Mouse (Mus musculus) granulocyte monocyte progenitor cell, adult 5-6 weeks (primary cell): Measurements from ENCODE around the gene Phf11a. TPM values are rescaled to one million over a fixed set of nuclear protein-coding genes. Genes with fewer than 3 reads are reported as not detected.
A peak's percentile ranks its signal among the peaks of the same experiment; 100 is the strongest.
"Not testable (repeated sequence)": the region's sequence is repeated elsewhere in the genome, so short reads cannot be mapped to it uniquely, and the experiment has no call there.

Experiments used
- ATAC-seq: replicated peaks from 2 replicates; pipeline ENCODE4 v1.8.0; 2016; ENCODE audit warnings: mild to moderate bottlenecking, moderate TSS enrichment, inconsistent platforms; ENCODE audit not compliant: poor library complexity, severe bottlenecking
- total RNA-seq, 2 experiments: library from RNA; stranded (forward) in 1 of 2; stranded (reverse) in 1 of 2; fragments of 200-712, 200-1000 nt in 1 of 2; fragments of >200 nt in 1 of 2; fragmentation: Nextera tagmentation in 1 of 2; gene quantifications; 2 replicates each; pipeline ENCODE4 v1.2.3; 2014 to 2017

The Phf11a gene
- total RNA-seq (2014; fragmentation: Nextera tagmentation) (not detected in 2 replicates), total RNA-seq (2017) (not detected in 2 replicates)

DNA sequence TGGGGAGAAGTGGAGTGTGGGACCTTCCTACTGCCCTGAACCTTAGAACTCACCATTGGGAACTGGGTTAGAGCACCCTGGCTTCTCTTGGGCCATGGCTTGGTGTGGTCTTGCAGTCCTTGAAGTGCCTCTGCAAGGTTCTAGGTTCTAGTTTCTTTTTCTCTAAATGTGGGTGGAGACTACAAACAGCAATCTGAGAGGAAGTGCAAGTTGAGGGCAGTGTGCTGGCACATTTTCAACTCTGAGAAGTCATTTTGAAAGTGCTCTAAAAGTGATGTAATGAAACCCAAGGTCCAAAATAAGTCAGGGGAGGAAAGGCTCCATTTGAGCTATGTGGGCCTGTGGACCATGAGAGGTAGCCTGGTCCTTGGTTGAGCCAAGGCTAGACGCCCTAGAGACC lies at the start of gene Phf11a:
Phf11a (minus strand) TSS at position 132 of the 400 bp plus-strand sequence.
- ATAC-seq, result peak; percentile 91

DNA sequence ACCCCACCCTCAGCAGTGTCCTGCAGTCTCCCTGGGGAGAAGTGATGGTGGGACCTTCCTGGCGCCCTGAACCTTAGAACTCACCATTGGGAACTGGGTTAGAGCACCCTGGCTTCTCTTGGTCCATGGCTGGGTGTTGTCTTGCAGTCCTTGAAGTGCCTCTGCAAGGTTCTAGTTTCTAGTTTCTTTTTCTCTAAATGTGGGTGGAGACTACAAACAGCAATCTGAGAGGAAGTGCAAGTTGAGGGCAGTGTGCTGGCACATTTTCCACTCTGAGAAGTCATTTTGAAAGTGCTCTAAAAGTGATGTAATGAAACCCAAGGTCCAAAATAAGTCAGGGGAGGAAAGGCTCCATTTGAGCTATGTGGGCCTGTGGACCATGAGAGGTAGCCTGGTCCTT lies 43.9 kb upstream of the Phf11a start, which contains the start of gene Phf11b:
Phf11b (minus strand) TSS at position 163 of the 400 bp plus-strand sequence.
- ATAC-seq, result peak; percentile 93

DNA sequence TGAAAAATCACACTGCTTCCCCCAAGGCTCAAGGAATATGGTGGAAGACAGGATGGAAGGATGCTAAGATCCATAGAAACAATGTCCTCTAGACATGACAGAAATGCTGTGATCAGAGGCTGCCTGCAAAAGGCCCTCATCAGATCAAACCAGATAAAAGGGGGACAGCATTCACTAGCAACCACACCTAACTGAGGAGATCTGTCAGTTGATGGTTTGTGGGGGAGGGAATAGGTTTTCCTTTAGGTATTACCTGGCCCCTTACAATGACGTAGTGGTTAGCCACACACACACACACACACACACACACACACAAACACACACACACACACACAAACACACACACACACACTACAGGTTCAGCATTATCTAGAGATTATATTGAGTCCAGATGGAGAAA lies 42.2 kb upstream of the Phf11a start:
- no peak for ATAC-seq

DNA sequence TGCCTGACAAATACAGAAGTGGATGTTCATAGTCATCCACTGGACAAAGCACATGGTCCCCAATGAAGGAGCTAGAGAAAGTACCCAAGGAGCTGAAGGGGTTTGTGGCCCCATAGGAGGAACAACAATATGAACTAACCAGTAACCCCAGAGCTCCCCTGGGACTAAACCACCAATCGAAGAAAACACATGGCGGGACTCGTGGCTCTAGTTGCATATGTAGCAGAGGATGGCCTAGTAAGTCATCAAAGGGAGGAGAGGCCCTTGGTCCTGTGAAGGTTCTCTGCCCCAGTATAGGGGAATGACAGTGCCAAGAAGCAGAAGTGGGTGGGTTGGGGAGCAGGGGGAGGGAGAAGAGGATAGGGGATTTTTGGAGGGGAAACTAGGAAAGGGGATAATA lies 38.7 kb upstream of the Phf11a start:
- not testable (repeated sequence) for ATAC-seq

DNA sequence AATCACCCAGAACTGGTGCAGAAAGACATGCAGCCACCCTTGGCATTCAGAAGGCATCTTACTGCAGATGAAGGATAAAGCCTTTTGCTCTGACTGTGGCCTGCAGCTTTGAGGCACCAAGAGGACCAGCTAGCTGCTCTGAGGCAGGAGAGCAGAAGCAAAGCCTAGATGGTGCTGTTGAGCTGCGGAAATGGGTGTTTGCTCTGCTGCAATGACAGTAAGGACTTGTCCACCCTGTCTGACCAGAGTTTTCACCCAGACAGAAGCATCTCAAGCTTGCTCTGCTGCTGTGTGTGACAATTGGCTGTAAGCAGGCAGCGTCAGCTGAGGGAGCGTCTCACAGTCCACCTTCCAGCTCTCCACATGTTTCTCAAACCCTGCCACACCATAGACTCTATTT lies 33.2 kb upstream of the Phf11a start:
- ATAC-seq, result peak; percentile 40; the same call in 1 of the 2 replicates

GRCm38 (mm10) chr14:59319970-59320369 lies 22.6 kb upstream of the Phf11a start:
- ATAC-seq, result not testable (repeated sequence)

DNA sequence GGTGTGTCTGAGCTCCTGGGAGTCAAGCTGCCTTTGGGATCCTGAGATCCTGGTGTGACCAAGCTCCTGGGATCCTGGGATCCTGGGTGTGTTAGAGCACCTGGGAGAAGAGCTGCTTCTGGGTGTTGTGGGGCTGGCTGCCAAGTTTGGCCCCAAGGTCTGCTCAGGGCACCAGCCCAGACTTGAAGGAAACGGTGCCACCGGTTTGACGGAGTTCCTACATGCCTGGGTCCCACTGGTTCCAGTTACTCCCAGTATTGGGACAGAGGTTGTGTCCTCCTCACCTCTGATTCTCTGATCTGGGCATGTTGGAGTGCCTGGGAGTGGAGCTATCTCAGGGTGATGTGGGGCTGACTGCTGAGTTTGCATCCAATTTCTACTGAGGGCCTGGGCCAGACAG lies 21.7 kb upstream of the Phf11a start:
- not testable (repeated sequence) for ATAC-seq

GRCm38 (mm10) chr14:59291769-59292168 lies 5.6 kb downstream of the Phf11a start:
- not testable (repeated sequence) for ATAC-seq

DNA sequence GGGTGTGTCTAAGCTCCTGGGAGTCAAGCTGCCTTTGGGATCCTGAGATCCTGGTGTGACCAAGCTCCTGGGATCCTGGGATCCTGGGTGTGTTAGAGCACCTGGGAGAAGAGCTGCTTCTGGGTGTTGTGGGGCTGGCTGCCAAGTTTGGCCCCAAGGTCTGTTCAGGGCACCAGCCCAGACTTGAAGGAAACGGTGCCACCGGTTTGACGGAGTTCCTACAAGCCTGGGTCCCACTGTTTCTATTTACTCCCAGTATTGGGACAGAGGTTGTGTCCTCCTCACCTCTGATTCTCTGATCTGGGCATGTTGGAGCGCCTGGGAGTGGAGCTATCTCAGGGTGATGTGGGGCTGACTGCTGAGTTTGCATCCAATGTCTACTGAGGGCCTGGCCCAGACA lies 22.4 kb downstream of the Phf11a start:
- not testable (repeated sequence) for ATAC-seq

DNA sequence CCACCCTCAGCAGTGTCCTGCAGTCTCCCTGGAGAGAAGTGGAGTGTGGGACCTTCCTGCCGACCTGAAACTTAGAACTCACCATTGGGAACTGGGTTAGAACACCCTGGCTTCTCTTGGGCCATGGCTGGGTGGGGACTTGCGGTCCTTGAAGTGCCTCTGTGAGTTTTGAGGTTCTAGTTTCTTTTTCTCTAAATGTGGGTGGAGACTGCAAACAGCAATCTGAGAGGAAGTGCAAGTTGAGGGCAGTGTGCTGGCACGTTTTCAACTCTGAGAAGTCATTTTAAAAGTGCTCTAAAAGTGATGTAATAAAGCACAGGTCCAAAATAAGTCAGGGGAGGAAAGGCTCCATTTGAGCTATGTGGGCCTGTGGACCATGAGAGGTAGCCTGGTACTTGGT lies 37.3 kb downstream of the Phf11a start, which contains the start of gene Gm6904:
Gm6904 (minus strand) TSS at position 161 of the 400 bp plus-strand sequence.
- peak; percentile 98 for ATAC-seq

- ATAC-seq, result not testable (repeated sequence)
These were observed 41.5 kb downstream of the Phf11a start for GRCm38 (mm10) chr14:59255861-59256260.

GRCm38 (mm10) chr14:59250350-59250749 lies 47.0 kb downstream of the Phf11a start:
- ATAC-seq, result not testable (repeated sequence)

GRCm38 (mm10) chr14:59233635-59234034 lies 63.7 kb downstream of the Phf11a start:
- no peak for ATAC-seq

DNA sequence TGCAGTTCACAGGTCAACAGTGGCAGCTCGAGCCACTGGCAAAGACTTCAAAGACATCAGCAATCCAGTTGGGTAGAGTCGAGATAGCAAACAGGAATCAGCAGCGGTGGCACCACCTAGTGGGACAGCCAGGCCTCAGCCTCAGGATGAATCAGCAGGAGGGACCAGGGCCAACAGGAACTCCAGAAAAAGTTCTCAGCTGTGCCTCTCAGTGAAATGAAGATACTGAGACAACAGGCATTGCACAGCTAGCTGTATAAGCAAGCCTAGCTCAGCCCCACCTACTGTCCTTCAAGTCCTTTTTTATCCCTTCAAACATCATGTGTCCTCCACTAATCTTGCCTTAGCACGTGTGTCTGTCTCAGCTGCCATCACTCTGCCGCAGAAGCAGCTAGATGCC lies 65.3 kb downstream of the Phf11a start:
- ATAC-seq, result no peak

DNA sequence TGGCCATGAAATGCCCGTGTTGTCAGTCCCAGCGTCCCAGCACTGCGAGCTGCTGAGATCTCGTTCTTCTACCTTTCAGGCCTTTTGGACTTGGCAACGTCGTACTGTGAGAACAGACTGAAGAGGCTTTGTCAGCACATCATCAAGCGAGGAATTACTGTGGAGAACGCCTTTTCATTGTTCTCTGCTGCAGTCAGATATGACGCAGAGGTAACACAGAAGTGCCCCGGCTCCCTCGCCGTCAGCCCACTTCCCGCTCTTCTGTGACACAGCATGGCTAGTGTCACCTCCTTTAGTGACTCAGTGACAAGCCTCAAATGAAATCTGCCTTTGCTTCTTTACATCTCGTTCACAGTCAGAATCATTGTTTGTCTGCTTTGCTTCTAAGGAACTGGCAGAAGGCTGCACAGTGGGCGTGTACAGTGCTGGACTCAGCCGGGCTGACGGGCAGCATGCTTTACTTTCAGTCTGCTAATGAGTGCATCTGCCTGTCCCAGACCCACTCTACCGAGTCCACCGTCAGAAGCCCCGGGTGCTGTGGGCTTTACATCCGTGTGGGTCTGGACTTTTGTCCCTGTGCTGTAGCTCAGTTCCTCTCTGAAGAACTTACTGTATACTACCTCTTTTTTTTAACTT lies 66.9 kb downstream of the Phf11a start:
- no peak for ATAC-seq

GRCm38 (mm10) chr14:59229822-59230221 lies 67.5 kb downstream of the Phf11a start:
- no peak for ATAC-seq

Other genes starting within 250 kb of the Phf11a start
- not detected in 2 replicates for gene 1700129C05Rik, start 154.6 kb downstream of the Phf11a start, total RNA-seq (2014; fragmentation: Nextera tagmentation)
- gene 1700129C05Rik, start 154.6 kb downstream of the Phf11a start, total RNA-seq (2017), result not detected in 2 replicates
- gene Gm5142, start 118.8 kb downstream of the Phf11a start, total RNA-seq (2014; fragmentation: Nextera tagmentation), result not detected in 2 replicates
- gene Gm5142, start 118.8 kb downstream of the Phf11a start, total RNA-seq (2017), result not detected in 2 replicates
- gene Rcbtb1, start 96.3 kb downstream of the Phf11a start, total RNA-seq (2014; fragmentation: Nextera tagmentation), result 26.3 and 29.8 TPM in 2 replicates
- gene Rcbtb1, start 96.3 kb downstream of the Phf11a start, total RNA-seq (2017), result 7.7 and 12.2 TPM in 2 replicates
- not detected in 2 replicates for gene Gm6904, start 37.3 kb downstream of the Phf11a start, total RNA-seq (2014; fragmentation: Nextera tagmentation)
- gene Gm6904, start 37.3 kb downstream of the Phf11a start, total RNA-seq (2017), result not detected in 2 replicates
- 1.2 TPM in 1 of 2 replicates, not detected in the other for gene Phf11b, start 43.8 kb upstream of the Phf11a start, total RNA-seq (2014; fragmentation: Nextera tagmentation)
- 1.8 and 4.2 TPM in 2 replicates for gene Phf11b, start 43.8 kb upstream of the Phf11a start, total RNA-seq (2017)
- gene Phf11d, start 67.9 kb upstream of the Phf11a start, total RNA-seq (2014; fragmentation: Nextera tagmentation), result not detected in 2 replicates
- 0.93 and 1.4 TPM in 2 replicates for gene Phf11d, start 67.9 kb upstream of the Phf11a start, total RNA-seq (2017)
- 2.4 and 2.6 TPM in 2 replicates for gene Phf11c, start 97.9 kb upstream of the Phf11a start, total RNA-seq (2014; fragmentation: Nextera tagmentation)
- 1.1 and 1.6 TPM in 2 replicates for gene Phf11c, start 97.9 kb upstream of the Phf11a start, total RNA-seq (2017)
- gene Setdb2, start 143.4 kb upstream of the Phf11a start, total RNA-seq (2014; fragmentation: Nextera tagmentation), result 17.0 and 17.3 TPM in 2 replicates
- gene Setdb2, start 143.4 kb upstream of the Phf11a start, total RNA-seq (2017), result 26.6 and 28.9 TPM in 2 replicates
- gene Cab39l, start 143.4 kb upstream of the Phf11a start, total RNA-seq (2014; fragmentation: Nextera tagmentation), result 32.5 and 42.4 TPM in 2 replicates
- 31.0 and 43.0 TPM in 2 replicates for gene Cab39l, start 143.4 kb upstream of the Phf11a start, total RNA-seq (2017)